Mouse (Mus musculus) intestine, embryonic 14.5 days (tissue): ENCODE measurements around the gene Trappc10. TPM values are rescaled to one million over a fixed set of nuclear protein-coding genes. Genes with fewer than 3 reads are reported as not detected.

Source experiments
- ATAC-seq: fragments of 200-750 bp; cut with Nextera tagmentation; replicated peaks from 2 replicates; pipeline ENCODE4 v1.8.0; 2017; ENCODE audit warnings: low read depth, moderate number of reproducible peaks, moderate TSS enrichment, moderate library complexity; ENCODE audit not compliant: low FRiP score, low TSS enrichment
- DNase-seq: peaks from one replicate; pipeline ENCODE4 v3.0.0-alpha.2; 2018; ENCODE audit warnings: low spot score
- H3K27ac ChIP-seq: fragments of 300-500 bp; sonication (generic); 2 replicates; pipeline ENCODE4 v1.5.1; 2014; ENCODE audit warnings: low read depth, mild to moderate bottlenecking, control low read depth
- H3K27me3 ChIP-seq: fragments of 300-500 bp; sonication (generic); replicated peaks from 2 replicates; pipeline ENCODE4 v1.6.1; 2014; ENCODE audit warnings: low read length, control low read depth; ENCODE audit not compliant: control insufficient read depth, insufficient read depth
- H3K36me3 ChIP-seq: fragments of 300-500 bp; sonication (generic); 2 replicates; pipeline ENCODE4 v1.6.1; 2014; ENCODE audit warnings: low read length, control low read depth; ENCODE audit not compliant: control insufficient read depth, insufficient read depth
- H3K4me1 ChIP-seq: fragments of 300-500 bp; sonication (generic); replicated peaks from 2 replicates; pipeline ENCODE4 v1.6.1; 2014; ENCODE audit warnings: low read length, control low read depth, mixed read lengths; ENCODE audit not compliant: control insufficient read depth, insufficient read depth
- H3K4me2 ChIP-seq: fragments of 300-500 bp; sonication (generic); 2 replicates; pipeline ENCODE4 v1.6.1; 2014; ENCODE audit warnings: low read length
- H3K4me3 ChIP-seq: fragments of 300-500 bp; sonication (generic); 2 replicates; pipeline ENCODE4 v1.5.1; 2014; ENCODE audit warnings: low read depth, low read length, control low read depth, mixed read lengths
- H3K9ac ChIP-seq: fragments of 300-500 bp; sonication (generic); 2 replicates; pipeline ENCODE4 v1.6.1; 2014; ENCODE audit warnings: mild to moderate bottlenecking, low read length
- H3K9me3 ChIP-seq: fragments of 300-500 bp; sonication (generic); 2 replicates; pipeline ENCODE4 v1.6.1; 2016; ENCODE audit warnings: low read length, control low read depth; ENCODE audit not compliant: control insufficient read depth
- WGBS: fragments of 180-500 bp; shearing (Covaris S2); extraction: QIAGEN DNeasy Blood & Tissue Kit; methylation state at CpG from one replicate; pipeline ENCODE4 v1.1.7; 2014; 5-methylcytosine and 5-hydroxymethylcytosine counted together
- polyA plus RNA-seq: library from polyadenylated mRNA; unstranded; fragments of >200 nt; fragmentation: Nextera tagmentation; extraction: Ambion mirVana; gene quantifications from 2 replicates; pipeline ENCODE4 v1.2.1, GENCODE M21; 2014

The Trappc10 gene
- polyA plus RNA-seq, 1 experiment from 2014 or later = 17.6 TPM

DNA sequence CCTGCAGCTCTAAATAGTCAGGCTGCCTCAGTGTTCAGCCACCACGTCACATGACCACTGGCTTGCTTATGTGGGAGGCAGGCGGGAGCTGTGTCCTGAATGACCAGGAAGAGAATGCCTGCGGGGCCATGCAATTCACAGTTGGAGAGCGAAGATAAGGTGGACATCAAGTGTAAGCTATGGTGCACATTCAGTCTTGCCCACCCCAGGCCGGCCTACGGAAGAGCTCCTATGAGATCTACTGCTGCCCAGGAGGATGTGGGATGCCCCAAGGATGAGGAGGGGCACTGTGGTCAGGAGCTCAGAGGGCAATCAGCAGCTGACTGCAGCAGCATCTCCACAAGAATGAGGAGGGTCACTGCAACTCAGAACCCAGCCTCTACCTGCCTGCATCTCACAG lies 41.0 kb upstream of the Trappc10 start:
- no peak for ATAC-seq
- no peaks in the 10 kb centered on the region for H3K27me3 ChIP-seq
- H3K27ac ChIP-seq = no peak overlapping the region
- no peaks in the 10 kb centered on the region for H3K4me1 ChIP-seq
- H3K9me3 ChIP-seq = no peaks in the 10 kb centered on the region
- DNase-seq = no peak
- H3K4me2 ChIP-seq = no peak overlapping the region
- no peak overlapping the region for H3K9ac ChIP-seq
- H3K36me3 ChIP-seq = peaks cover 64% of the 10 kb centered on the region
- 90% methylated on average over 6 of the region's 6 CpGs for WGBS
- no peak overlapping the region for H3K4me3 ChIP-seq

DNA sequence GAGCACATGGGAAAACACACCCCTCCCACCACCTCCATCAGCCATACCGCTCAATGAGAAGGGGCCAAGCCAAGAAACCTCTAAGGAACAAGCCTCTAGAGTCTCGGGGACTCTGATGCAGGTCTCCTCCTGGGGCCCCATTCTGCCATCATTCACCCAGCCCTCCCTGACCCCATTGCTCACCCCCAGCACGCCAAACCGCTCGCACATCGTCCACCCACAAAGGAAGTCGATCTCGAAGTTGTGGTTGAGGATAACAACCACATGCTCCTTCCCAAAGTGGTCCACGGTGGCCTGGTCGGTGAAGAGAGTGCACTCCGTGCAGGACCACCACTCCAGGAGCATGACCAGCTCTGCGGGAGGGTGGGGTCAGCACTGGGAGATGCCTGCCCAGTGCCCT lies 40.4 kb upstream of the Trappc10 start:
- H3K9ac ChIP-seq = no peak overlapping the region
- H3K9me3 ChIP-seq = no peaks in the 10 kb centered on the region
- no peak overlapping the region for H3K27ac ChIP-seq
- no peak overlapping the region for H3K4me2 ChIP-seq
- DNase-seq (no peak), ATAC-seq (no peak)
- no peak overlapping the region for H3K4me3 ChIP-seq
- 92% methylated on average over 12 of the region's 12 CpGs for WGBS
- no peaks in the 10 kb centered on the region for H3K27me3 ChIP-seq
- no peaks in the 10 kb centered on the region for H3K4me1 ChIP-seq
- H3K36me3 ChIP-seq = peaks cover 68% of the 10 kb centered on the region

DNA sequence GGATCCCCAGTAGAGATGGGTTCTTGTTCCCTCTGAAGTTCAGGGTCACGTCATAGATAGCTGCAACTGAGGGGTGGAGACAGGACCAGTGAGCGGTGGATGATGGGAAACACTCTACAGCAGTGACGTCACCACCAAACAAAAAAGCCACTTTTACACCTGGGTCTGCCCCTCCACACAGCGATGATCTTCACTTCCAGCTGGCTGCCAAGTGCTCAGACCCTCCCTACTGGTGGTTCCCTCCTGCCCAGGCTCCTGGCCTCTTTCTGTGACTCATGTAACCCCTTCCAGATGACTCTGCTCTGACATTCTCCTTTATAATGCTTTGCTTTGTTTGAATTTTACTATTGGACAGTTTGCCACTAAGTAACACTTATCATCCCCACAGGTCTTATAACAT lies 38.0 kb upstream of the Trappc10 start:
- DNase-seq (no peak), ATAC-seq (no peak)
- H3K36me3 ChIP-seq = peaks cover 79% of the 10 kb centered on the region
- H3K9me3 ChIP-seq = no peaks in the 10 kb centered on the region
- H3K27ac ChIP-seq = no peak overlapping the region
- no peaks in the 10 kb centered on the region for H3K27me3 ChIP-seq
- H3K4me1 ChIP-seq = no peaks in the 10 kb centered on the region
- no peak overlapping the region for H3K9ac ChIP-seq
- no peak overlapping the region for H3K4me3 ChIP-seq
- H3K4me2 ChIP-seq = no peak overlapping the region
- 86% methylated on average over 4 of the region's 4 CpGs for WGBS

DNA sequence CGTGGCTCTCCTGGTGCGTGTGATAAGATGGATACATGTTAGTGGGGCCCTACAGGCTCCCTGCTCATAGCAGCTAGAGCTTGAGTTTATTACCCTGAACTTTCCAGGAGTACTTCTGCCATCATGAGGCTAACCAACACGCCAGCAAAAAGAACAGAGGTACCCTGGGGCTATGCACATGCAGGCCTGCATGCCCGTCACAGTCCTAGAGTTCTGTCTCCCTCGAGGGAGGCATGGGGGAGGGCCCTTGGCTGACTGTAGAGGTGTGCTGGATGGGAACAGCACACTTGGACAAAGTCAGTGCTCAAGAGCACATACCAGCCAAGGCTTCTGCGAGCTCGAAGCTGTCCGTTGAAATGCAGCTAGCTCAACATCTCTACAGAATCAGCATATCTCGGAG lies 36.0 kb upstream of the Trappc10 start:
- Histone ChIP-seq H3K27me3 (no peaks in the 10 kb centered on the region), H3K9me3 (no peaks in the 10 kb centered on the region), H3K36me3 (peaks cover 72% of the 10 kb centered on the region), H3K27ac (no peak overlapping the region), H3K9ac (no peak overlapping the region), H3K4me1 (no peaks in the 10 kb centered on the region), H3K4me3 (no peak overlapping the region), H3K4me2 (no peak overlapping the region)
- DNase-seq (no peak), ATAC-seq (no peak)
- 91% methylated on average over 9 of the region's 9 CpGs for WGBS

DNA sequence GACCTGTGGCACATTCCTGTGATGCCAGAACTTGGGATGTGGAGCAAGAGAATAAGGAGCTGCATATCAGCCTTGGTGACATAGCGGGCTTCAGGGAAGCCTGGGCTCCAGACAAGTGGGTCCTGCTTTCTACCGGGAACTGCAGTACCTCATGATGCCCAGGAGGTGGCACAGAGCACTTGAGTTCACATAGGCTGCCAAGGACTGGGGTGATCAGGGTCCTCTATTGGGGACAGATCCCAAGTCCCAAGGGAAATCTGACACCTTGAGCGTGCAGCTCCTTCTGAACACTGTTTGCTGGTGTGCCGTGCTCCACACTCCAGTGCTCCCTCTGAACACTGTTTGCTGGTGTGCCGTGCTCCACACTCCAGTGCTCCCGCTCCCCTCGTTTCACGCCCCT lies 34.8 kb upstream of the Trappc10 start:
- no peak overlapping the region for H3K4me2 ChIP-seq
- H3K27ac ChIP-seq = no peak overlapping the region
- WGBS = 50% methylated on average over 8 of the region's 8 CpGs
- H3K4me3 ChIP-seq = no peak overlapping the region
- H3K9ac ChIP-seq = no peak overlapping the region
- no peak for DNase-seq
- H3K9me3 ChIP-seq = no peaks in the 10 kb centered on the region
- ATAC-seq = peak; percentile 67
- H3K27me3 ChIP-seq = no peaks in the 10 kb centered on the region
- H3K36me3 ChIP-seq = peaks cover 74% of the 10 kb centered on the region
- H3K4me1 ChIP-seq = no peaks in the 10 kb centered on the region

DNA sequence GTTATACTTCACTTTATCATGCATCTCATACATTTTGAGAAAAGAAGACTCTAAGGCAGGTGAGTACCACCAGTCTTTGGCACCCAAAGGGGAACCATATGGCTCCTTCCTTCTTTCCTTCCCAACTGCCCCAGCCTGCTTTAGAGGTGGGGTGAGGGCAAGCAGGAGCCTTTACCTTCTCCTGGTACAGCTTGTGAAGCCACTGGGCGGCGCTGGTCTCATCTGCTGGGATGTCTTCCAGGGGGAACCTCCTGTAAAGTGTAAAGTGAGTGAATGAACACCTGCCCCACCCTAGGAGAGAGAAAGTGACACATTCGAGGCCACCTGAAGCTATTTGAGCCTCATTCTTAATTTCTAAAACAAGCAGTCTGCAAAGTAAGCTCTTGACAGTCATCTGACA lies 33.4 kb upstream of the Trappc10 start:
- DNase-seq (no peak), ATAC-seq (no peak)
- 73% methylated on average over 3 of the region's 3 CpGs for WGBS
- Histone ChIP-seq H3K9me3 (no peaks in the 10 kb centered on the region), H3K4me3 (no peak overlapping the region), H3K36me3 (peaks cover 73% of the 10 kb centered on the region), H3K9ac (no peak overlapping the region), H3K4me1 (no peaks in the 10 kb centered on the region), H3K4me2 (no peak overlapping the region), H3K27ac (no peak overlapping the region), H3K27me3 (no peaks in the 10 kb centered on the region)

DNA sequence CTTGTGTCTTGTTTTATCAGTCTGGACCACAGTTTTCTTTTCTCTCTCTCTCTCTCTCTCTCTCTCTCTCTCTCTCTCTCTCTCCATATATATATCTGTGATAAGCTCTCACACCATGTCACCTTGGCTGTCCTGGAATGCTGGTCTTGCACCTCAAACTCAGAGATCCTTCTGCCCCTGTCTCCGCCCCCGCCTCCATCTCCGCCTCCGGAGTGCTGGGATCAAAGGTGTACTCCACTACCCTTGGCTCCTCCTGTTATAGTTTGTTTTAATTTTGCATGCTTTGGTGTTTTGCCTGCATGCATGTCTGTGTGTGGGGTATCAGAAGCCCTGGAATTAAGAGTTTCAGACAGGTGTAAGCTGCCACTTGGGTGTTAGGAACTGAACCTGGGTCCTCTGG lies 31.8 kb upstream of the Trappc10 start:
- 92% methylated on average over 4 of the region's 4 CpGs for WGBS

DNA sequence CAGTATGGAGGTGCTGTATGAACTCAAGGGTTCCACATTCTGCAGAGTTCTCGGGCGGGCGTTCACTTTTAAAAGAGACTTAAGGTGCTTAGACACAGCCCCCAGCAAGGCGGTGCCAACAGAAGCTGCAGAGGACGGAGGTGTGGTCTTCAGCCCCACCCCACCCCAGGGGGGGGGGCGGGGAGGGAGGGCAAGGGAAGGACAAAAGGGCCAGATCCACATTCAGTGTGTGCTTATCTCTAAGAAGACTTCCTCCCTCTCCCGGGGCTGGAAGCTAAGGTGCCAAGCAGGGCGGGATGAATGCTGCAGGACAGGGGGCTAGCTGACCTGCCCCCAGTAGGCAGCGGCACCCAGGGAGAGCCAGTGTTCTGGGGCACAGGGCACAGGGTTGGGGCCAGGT lies 28.5 kb upstream of the Trappc10 start:
- no peaks in the 10 kb centered on the region for H3K27me3 ChIP-seq
- no peaks in the 10 kb centered on the region for H3K4me1 ChIP-seq
- no peak overlapping the region for H3K4me2 ChIP-seq
- no peak overlapping the region for H3K27ac ChIP-seq
- DNase-seq (no peak), ATAC-seq (0 out of 2 replicates have a peak, but pooled peaks have one; percentile 48)
- no peak overlapping the region for H3K9ac ChIP-seq
- 27% methylated on average over 8 of the region's 9 CpGs for WGBS
- H3K9me3 ChIP-seq = no peaks in the 10 kb centered on the region
- H3K36me3 ChIP-seq = peaks cover 40% of the 10 kb centered on the region
- no peak overlapping the region for H3K4me3 ChIP-seq

More for the DNA sequence above, 31.8 kb upstream of the Trappc10 start:
- H3K4me2 ChIP-seq = no peak overlapping the region
- no peak overlapping the region for H3K27ac ChIP-seq
- no peaks in the 10 kb centered on the region for H3K27me3 ChIP-seq
- peaks cover 64% of the 10 kb centered on the region for H3K36me3 ChIP-seq
- H3K9ac ChIP-seq = no peak overlapping the region
- no peaks in the 10 kb centered on the region for H3K4me1 ChIP-seq
- no peaks in the 10 kb centered on the region for H3K9me3 ChIP-seq
- DNase-seq (no peak), ATAC-seq (no peak)
- H3K4me3 ChIP-seq = no peak overlapping the region

DNA sequence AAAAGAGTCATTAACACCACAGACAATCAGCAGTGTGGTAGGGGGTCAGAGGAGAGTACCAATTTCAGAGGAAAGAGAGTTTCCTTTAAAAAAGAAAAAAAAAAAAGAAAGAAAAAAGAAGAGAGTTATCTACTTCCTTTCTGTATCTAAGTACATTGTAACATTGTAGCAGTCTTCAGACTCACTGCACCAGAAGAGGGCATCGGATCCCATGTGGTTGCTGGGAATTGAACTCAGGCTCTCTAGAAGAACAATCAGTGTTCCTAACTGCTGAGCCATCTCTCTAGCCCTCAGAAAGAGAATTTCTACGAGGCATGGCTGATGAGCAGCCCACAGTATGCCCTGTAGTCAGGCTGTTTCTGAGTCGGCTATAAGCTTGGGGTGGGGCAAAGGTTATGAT lies 21.4 kb upstream of the Trappc10 start:
- Histone ChIP-seq H3K4me2 (no peak overlapping the region), H3K4me3 (no peak overlapping the region), H3K4me1 (no peaks in the 10 kb centered on the region), H3K27ac (no peak overlapping the region), H3K27me3 (no peaks in the 10 kb centered on the region), H3K36me3 (no peaks in the 10 kb centered on the region; the same call in 1 of the 2 replicates), H3K9me3 (no peaks in the 10 kb centered on the region; the same call in 1 of the 2 replicates), H3K9ac (no peak overlapping the region)
- no peak for DNase-seq
- no peak for ATAC-seq
- WGBS = 73% methylated on average over 3 of the region's 3 CpGs
